Mouse (Mus musculus) megakaryocyte-erythroid progenitor cell, adult 5-6 weeks (primary cell): ENCODE measurements around the gene Hnrnpul1. TPM values are rescaled to one million over a fixed set of nuclear protein-coding genes. Genes with fewer than 3 reads are reported as not detected.

Experiments used
- ATAC-seq: replicated peaks from 2 replicates; pipeline ENCODE4 v1.8.0; 2016; ENCODE audit warnings: mild to moderate bottlenecking, inconsistent platforms; ENCODE audit not compliant: severe bottlenecking, poor library complexity, low FRiP score, low TSS enrichment
- total RNA-seq, 2 experiments: library from RNA; stranded (forward) in 1 of 2; stranded (reverse) in 1 of 2; fragments of 200-1000, 215-1000 nt in 1 of 2; fragments of >200 nt in 1 of 2; fragmentation: Nextera tagmentation in 1 of 2; gene quantifications; 2 replicates each; pipeline ENCODE4 v1.2.3; 2014 to 2017

The Hnrnpul1 gene
- total RNA-seq, 2 experiments from 2014 or later = 159 to 171 TPM

GRCm38 (mm10) chr7:25677013-25677412 lies 77.5 kb downstream of the Hnrnpul1 start:
- ATAC-seq = no peak

GRCm38 (mm10) chr7:25676085-25676781 lies 78.3 kb downstream of the Hnrnpul1 start:
- ATAC-seq = no peak

- ATAC-seq = no peak
These were observed 79.2 kb downstream of the Hnrnpul1 start for GRCm38 (mm10) chr7:25675405-25675804.

- ATAC-seq = peak; percentile 46; the same call in 1 of the 2 replicates
These were observed 79.7 kb downstream of the Hnrnpul1 start, which contains the start of gene Tmem91 for GRCm38 (mm10) chr7:25674719-25675300. Gene Tmem91, minus strand, starts transcription at chr7:25675166.

GRCm38 (mm10) chr7:25674297-25674696 lies 80.3 kb downstream of the Hnrnpul1 start:
- 0 out of 2 replicates have a peak, but pooled peaks have one; percentile 16 for ATAC-seq

- ATAC-seq = no peak
These were observed 82.1 kb downstream of the Hnrnpul1 start for GRCm38 (mm10) chr7:25672442-25672841.

- no peak for ATAC-seq
These were observed 82.9 kb downstream of the Hnrnpul1 start for GRCm38 (mm10) chr7:25671686-25672085.

Other genes with a start within 250 kb of the Hnrnpul1 start
- not detected in 2 replicates for gene Ceacam2, start 214.9 kb downstream of the Hnrnpul1 start, total RNA-seq (2014; fragmentation: Nextera tagmentation)
- not detected in 2 replicates for gene Ceacam2, start 214.9 kb downstream of the Hnrnpul1 start, total RNA-seq (2017)
- gene Erich4, start 138.9 kb downstream of the Hnrnpul1 start, total RNA-seq (2014; fragmentation: Nextera tagmentation) = not detected in 2 replicates
- gene Erich4, start 138.9 kb downstream of the Hnrnpul1 start, total RNA-seq (2017) = not detected in 2 replicates
- gene Dmac2, start 135.3 kb downstream of the Hnrnpul1 start, total RNA-seq (2014; fragmentation: Nextera tagmentation) = 22.5 and 24.2 TPM in 2 replicates
- 30.4 and 35.9 TPM in 2 replicates for gene Dmac2, start 135.3 kb downstream of the Hnrnpul1 start, total RNA-seq (2017)
- gene B3gnt8, start 128.1 kb downstream of the Hnrnpul1 start, total RNA-seq (2014; fragmentation: Nextera tagmentation) = 8.2 TPM in 1 of 2 replicates, not detected in the other
- 0.19 and 0.46 TPM in 2 replicates for gene B3gnt8, start 128.1 kb downstream of the Hnrnpul1 start, total RNA-seq (2017)
- 20.2 and 27.4 TPM in 2 replicates for gene Bckdha, start 95.8 kb downstream of the Hnrnpul1 start, total RNA-seq (2014; fragmentation: Nextera tagmentation)
- 22.6 and 25.8 TPM in 2 replicates for gene Bckdha, start 95.8 kb downstream of the Hnrnpul1 start, total RNA-seq (2017)
- gene Exosc5, start 95.6 kb downstream of the Hnrnpul1 start, total RNA-seq (2014; fragmentation: Nextera tagmentation) = 69.2 and 123 TPM in 2 replicates
- 34.9 and 43.9 TPM in 2 replicates for gene Exosc5, start 95.6 kb downstream of the Hnrnpul1 start, total RNA-seq (2017)
- gene Tmem91, start 79.6 kb downstream of the Hnrnpul1 start, total RNA-seq (2014; fragmentation: Nextera tagmentation) = 2.2 TPM in 1 of 2 replicates, not detected in the other
- gene Tmem91, start 79.6 kb downstream of the Hnrnpul1 start, total RNA-seq (2017) = not detected in 2 replicates
- gene B9d2, start 74.0 kb downstream of the Hnrnpul1 start, total RNA-seq (2014; fragmentation: Nextera tagmentation) = 34.6 and 35.2 TPM in 2 replicates
- 42.8 and 45.5 TPM in 2 replicates for gene B9d2, start 74.0 kb downstream of the Hnrnpul1 start, total RNA-seq (2017)
- 156 and 169 TPM in 2 replicates for gene Tgfb1, start 67.8 kb downstream of the Hnrnpul1 start, total RNA-seq (2014; fragmentation: Nextera tagmentation)
- 26.0 and 27.0 TPM in 2 replicates for gene Tgfb1, start 67.8 kb downstream of the Hnrnpul1 start, total RNA-seq (2017)
- gene Ccdc97, start 35.7 kb downstream of the Hnrnpul1 start, total RNA-seq (2014; fragmentation: Nextera tagmentation) = 43.5 and 59.8 TPM in 2 replicates
- gene Ccdc97, start 35.7 kb downstream of the Hnrnpul1 start, total RNA-seq (2017) = 7.0 and 18.6 TPM in 2 replicates
- gene Axl, start 33.9 kb upstream of the Hnrnpul1 start, total RNA-seq (2014; fragmentation: Nextera tagmentation) = 0.68 and 1.0 TPM in 2 replicates
- gene Axl, start 33.9 kb upstream of the Hnrnpul1 start, total RNA-seq (2017) = 0.70 and 1.4 TPM in 2 replicates
- gene Cyp2s1, start 62.2 kb upstream of the Hnrnpul1 start, total RNA-seq (2014; fragmentation: Nextera tagmentation) = not detected in 2 replicates
- gene Cyp2s1, start 62.2 kb upstream of the Hnrnpul1 start, total RNA-seq (2017) = not detected in 2 replicates
- not detected in 2 replicates for gene Cyp2b10, start 142.9 kb upstream of the Hnrnpul1 start, total RNA-seq (2014; fragmentation: Nextera tagmentation)
- gene Cyp2b10, start 142.9 kb upstream of the Hnrnpul1 start, total RNA-seq (2017) = not detected in 2 replicates